Mouse (Mus musculus) right cerebral cortex, postnatal 36 days (tissue): ENCODE data around the gene Bmp7.

Source experiments
- DNase-seq, 2 experiments: peaks; one replicate each; pipeline ENCODE4 v3.0.0; 2022; ENCODE audit warnings: low spot score in 2 of 2, mixed read lengths in 1 of 2

Gene Bmp7

DNA sequence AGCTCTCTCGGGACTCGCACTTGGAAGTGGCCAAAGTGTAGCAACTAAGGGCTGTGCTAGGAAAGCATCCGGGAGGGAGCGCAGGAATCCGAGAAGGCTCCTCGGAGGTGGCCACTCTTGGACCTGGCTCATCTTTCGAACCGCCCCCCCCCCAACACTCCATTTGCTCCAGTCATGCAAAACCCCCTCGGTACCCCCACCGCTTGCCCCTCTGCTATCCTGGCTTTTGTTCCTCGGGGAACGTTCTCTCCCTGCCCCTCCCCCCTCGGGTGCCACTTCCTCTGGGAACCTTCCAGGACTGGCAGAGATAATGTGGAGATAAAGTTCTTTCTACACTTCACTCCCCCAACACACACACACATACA, 660 bp upstream of the Bmp7 start:
- DNase-seq, result no peak

DNA sequence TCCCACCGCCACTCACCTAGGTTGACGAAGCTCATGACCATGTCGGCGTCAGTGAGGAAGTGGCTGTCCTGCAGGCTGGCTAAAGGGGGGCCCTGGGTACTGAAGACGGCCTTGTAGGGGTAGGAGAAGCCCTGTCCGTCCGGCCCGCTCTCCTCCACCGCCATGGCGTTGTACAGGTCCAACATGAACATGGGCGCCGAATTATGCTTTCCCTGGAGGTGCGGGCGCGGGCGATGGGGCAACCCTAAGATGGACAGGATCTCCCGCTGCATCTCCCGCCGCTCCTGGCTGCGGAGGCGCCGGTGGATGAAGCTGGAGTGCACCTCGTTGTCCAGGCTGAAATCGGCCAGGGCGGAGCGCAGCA, 500 bp downstream of the Bmp7 start:
- DNase-seq, result no peak

GRCm38 (mm10) chr2:172938761-172939638, 1.1 kb downstream of the Bmp7 start:
- no peak for DNase-seq

DNA sequence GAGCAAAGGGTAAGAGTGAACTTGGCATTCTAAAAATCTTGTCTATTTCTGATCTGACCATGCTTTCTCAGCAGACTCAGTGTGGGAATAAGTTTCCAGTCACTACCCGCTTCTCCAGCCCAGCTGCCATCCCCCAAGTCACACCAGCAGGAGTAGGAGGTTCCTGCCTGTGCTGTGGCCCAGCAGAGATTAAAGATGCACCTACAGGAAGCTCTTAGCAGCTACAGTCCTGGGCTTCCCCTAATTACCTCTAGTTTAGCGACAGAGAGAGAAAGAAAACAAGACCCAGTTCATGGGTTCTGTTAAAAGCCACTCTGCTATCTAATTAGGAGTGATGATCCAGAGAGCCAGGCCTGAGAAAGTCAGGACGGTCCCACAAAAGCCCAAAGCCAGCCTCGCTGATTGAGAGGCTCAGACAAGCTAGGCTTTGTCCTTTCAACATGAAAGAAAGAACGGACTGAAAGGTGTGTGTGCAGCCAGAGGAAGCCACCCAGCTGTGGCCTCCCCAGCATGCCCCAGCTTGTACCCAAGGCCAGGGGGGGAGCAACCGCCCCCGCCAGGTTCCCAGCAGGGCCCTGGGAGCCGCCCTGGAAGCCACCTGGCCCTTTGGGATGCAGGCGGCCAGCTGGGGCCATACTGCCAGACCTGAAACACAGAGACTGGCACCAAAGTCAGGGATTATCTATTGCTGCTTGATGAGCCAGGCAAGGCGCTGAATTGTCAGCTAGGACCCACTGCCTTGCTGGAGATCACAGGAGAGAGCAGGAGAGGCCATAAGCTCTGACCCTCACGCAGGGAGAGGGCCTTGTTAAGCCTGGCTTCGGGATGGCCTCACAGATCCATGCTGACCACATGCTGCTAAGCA, 2.6 kb downstream of the Bmp7 start:
- DNase-seq, result no peak

DNA sequence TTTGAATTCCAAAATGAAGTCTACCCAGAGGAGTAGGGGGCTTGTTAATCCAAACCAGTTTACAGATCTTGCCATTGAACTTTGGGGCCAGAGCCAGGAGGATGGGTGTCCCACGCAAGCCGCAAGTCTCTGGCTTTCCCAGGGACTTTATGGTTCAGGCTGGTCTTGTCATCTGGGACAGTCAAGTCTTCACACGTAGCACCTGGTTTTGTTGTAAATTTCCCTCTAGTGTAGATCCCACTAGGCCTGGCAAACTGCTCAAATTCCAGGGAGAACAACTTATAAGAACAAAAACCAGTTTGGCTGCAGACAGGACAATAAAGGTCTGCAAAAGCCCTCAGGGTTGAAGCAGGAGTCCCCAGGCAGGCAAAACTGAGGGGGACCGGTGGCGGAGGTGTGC, 3.3 kb downstream of the Bmp7 start:
- DNase-seq, result no peak

DNA sequence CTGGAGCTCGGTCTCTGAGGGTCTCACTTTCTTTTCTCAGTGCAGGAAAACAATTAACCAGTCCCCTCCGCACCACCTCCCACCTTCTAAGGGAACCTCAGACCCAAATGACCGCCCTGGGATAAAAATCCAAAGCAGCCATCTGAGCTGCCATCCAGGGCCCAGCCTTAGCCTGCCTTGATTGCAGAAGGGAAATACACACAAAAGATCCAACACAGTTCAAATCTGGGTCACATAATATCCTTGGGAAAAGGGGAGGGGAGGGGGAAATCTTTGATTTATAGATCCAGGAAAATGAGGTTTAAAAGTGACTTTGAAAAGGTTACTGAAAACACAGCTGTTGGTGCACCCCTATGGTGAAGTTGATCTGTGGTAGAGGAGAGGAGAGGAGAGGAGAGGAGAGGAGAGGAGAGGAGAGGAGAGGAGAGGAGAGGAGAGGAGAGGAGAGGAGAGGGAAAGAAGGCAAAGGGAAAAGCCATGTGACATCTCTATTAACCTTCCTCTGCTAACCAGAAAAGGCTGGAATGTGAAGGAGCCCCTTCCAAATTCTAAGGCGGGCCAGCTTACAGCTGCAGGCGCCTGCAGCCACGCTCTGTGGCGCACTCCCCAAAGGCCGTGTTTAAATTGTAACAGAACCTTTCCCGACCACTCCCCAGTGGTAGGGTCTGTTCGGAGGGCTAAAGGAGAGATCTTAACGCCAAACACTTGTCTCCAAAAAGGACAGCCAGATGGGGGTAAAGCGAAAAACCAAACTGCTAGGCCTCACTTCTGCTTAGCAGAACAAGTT, 4.2 kb downstream of the Bmp7 start:
- DNase-seq, result no peak

DNA sequence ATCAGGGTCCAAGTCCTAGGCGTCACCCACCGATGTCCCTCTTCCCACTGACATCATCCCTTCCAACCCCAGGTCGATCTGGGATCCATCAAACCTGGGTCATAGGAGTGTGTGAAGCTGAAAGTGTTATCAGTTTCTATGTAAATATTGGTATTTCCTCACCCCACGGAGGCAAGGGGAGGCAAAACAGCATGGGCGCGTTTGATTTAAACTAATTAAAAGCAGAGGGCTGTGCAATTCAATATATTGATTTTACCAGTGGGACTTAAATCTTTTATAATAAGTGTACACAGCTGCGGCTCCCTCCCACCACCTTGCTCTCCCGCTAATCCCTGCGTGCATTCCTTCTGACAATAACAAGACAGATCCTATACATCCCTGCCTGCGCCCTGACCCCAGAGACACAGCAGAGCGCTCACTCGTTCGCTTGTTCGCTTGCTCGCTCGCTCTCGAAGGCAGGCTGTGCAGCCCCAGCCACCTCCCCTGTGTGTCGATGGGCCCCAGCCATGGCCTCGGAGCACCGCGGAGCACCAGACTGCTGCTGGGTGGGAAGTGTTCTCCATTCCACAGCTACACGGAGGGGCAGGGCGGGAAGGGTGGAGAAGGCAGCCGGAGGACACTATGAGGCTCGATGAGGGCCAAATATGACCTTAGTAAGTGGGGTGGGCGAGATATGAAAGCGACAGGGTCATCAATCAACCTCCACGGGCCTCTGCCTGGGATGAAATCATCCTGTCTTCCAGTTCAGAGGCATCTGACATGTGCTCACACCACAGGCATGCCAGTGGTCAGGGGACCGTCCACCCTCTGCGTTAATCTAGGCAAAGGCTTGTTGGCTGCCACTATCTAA, 5.0 kb downstream of the Bmp7 start:
- no peak for DNase-seq

- DNase-seq, result no peak
Measured at GRCm38 (mm10) chr2:172934420-172934788, 5.7 kb downstream of the Bmp7 start.

- DNase-seq, result no peak
Measured at GRCm38 (mm10) chr2:172933631-172934419, 6.3 kb downstream of the Bmp7 start.

DNA sequence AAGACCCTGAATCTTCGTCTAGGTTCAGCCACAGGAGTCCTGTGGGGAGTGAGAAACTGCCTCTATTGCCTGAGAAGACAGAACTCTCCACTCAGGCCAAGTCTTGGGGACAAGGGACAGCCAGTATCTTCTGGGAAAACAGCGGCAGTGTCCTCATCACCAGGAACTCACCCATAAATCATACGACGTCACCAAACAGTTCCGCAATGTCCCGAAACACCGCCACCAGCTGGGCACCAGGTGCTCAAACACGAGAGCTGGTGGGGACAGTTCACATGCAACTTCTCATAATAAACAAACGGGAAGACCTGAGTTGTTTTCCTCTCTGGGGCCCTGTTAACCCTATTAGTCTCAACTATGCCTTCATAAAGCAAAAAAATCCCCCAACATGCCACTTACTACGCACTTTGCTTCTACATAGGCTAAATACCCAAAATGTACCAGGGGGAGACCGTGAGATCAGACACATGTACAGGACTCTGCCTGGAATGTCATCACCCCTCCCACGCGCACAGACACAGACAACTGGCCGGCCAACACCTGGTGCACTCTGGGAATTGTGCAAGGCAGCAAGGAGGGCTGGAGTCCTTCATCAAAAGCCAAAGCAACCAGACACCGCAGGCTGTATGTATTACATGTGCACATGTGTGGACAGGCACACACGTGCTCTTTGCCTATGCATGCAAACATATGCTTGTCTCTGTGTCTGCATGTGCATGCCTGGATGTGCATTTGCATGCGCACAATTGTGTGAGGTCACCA, 8.8 kb downstream of the Bmp7 start:
- DNase-seq, result no peak

- DNase-seq, result no peak
Measured at GRCm38 (mm10) chr2:172929905-172930436, 10.2 kb downstream of the Bmp7 start.

GRCm38 (mm10) chr2:172927643-172928042, 12.5 kb downstream of the Bmp7 start:
- no peak for DNase-seq

DNA sequence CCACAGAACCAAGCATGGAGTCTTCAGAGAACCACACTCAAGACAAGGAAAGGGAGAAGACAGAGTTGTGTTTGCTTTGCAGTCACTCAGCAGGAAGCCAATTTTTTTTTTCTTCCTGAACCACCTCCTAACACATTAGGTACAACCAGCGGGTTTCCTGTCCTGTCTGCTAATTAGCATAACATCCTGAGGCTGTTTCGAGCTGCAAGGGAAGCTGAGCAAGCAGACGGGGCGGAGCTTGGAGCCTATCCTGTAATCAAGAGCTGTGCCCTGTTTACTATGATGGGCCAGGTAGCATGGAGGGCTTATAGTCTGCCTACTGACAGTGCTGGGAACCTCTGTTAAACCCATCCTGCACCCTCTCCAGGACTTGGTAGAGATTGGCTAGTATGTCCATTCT, 13.8 kb downstream of the Bmp7 start:
- DNase-seq, result no peak

DNA sequence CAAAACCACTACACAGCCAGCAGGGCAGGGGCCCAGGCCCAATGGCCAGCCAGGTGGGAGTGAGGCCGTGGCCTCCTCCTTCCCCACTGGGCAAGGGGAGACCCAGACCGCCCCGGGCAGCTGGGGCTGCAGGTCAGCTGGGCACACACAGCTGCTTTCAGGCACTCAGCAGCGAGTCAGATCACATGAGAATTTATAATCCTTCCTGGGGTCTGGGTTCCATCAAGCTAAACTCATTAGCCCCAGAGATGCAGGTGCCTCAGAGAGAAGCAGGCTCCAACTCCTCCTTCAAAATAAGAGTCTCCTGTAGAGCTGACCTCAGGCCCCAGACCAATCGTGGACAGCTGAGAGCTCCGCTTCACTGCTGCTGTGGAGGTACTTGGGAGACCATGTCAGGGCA, 15.2 kb downstream of the Bmp7 start:
- DNase-seq, result no peak

GRCm38 (mm10) chr2:172923198-172923597, 16.9 kb downstream of the Bmp7 start:
- DNase-seq, result no peak

GRCm38 (mm10) chr2:172922597-172922996, 17.5 kb downstream of the Bmp7 start:
- no peak for DNase-seq

GRCm38 (mm10) chr2:172914018-172914417, 26.1 kb downstream of the Bmp7 start:
- no peak for DNase-seq

- no peak for DNase-seq
Measured at GRCm38 (mm10) chr2:172911715-172912114, 28.4 kb downstream of the Bmp7 start.

- DNase-seq, result no peak
Measured at GRCm38 (mm10) chr2:172911157-172911556, 29.0 kb downstream of the Bmp7 start.
